Mouse (Mus musculus) cerebellum, adult 11 months (tissue): ENCODE data around the gene Fam168a.

Experiments
- DNase-seq: peaks from one replicate; pipeline ENCODE4 v3.0.0; 2022

Fam168a gene

DNA sequence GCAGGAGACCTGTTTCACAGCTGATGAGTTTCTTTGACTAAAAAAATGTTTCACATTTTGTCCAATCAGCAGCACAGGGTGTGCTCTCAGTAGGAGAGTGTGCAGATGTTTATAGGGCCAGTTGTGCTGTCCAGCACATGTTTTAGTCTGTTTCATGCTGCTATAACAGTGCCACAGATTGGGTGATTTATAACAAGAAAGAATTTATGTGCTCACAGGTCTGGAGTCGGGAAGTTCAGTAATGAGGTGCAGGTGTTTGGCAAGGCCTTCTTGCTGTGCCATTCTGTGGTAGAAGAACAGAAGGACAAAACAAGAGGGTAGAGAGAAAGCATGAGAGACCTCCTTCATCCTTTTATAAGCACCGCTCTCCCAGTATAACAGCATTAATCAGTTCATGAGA lies 78.2 kb downstream of the Fam168a start:
- no peak for DNase-seq

- DNase-seq, result no peak
Measured at GRCm38 (mm10) chr7:100785426-100785825, 79.0 kb downstream of the Fam168a start.

GRCm38 (mm10) chr7:100786078-100786477 lies 79.6 kb downstream of the Fam168a start:
- no peak for DNase-seq

- DNase-seq, result no peak
Measured at GRCm38 (mm10) chr7:100788291-100788690, 81.9 kb downstream of the Fam168a start.

DNA sequence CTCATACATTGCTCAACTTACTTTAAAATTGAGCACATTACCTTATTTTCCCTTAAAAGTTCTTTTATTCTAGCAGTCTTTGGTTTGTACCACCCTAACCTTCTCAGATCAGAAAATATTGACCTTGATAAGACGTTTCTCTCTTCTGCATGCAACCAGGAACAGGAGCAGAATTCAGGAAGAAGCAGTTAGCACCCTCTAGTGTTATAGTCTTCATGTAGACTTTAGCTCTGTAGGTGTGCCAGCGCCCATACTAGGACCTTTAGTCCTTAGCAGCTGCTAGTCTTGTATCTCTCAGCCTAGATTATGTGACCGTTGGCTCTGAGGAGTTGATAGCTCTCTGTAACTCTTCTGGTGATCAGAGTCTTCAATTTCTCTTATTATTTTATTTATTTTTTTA lies 92.4 kb downstream of the Fam168a start:
- no peak for DNase-seq

GRCm38 (mm10) chr7:100805391-100805790 lies 99.0 kb downstream of the Fam168a start:
- no peak for DNase-seq

DNA sequence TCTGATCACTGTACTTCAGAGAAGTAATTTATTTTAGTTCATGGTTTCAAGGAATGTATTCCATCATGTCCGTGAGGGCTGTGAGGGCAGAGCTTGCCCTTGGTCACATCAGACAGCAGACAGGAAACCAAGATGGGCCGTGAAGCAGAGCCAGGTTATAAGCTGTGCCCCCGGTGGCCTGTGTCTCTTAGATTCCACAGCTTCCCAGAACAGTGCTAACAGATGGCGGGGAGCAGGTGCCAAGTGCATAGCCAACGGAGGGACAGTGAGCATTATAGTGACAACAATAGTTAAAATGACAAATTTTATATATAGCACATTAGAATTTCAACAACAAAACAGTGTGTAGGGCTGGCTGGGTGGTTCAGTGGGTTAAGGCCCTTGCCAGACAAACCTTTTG lies 105.5 kb downstream of the Fam168a start:
- peak; percentile 75 for DNase-seq

GRCm38 (mm10) chr7:100812641-100813040 lies 106.2 kb downstream of the Fam168a start:
- DNase-seq, result no peak

- no peak for DNase-seq
Measured at GRCm38 (mm10) chr7:100815900-100816570, 109.6 kb downstream of the Fam168a start.

DNA sequence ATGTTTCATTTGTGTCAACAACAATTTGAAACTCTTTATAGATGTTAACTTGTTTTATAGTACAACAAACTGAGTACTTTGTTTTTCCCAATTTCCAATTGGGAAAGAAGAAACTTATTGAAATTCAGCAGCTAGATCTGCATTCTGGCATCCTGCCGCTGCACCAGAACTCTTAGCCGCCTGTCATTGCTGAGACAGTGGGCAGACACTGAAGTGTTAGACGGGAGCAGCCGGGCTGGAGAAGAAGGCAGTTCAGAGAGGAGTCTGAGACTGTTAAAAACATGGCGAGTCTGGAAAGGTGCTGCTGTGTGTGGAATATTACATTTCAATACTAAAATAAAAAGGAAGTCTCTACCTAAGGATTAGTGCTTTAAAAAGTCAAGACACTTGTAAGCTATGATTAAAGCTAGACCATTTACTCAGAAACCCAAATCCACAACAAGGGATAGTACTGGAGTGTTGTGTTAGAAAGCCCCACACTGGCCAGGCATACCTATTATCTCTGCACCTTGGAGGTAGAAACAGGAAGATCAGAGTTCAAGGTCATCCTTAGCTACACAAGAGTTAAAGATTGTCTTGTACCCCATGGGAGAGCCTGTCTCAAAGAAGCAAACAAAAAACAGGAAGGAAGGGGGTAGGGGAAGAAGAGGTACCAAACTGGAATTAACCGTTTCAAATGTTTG lies 110.5 kb downstream of the Fam168a start:
- DNase-seq, result no peak

- no peak for DNase-seq
Measured at GRCm38 (mm10) chr7:100817442-100817760, 111.0 kb downstream of the Fam168a start.

DNA sequence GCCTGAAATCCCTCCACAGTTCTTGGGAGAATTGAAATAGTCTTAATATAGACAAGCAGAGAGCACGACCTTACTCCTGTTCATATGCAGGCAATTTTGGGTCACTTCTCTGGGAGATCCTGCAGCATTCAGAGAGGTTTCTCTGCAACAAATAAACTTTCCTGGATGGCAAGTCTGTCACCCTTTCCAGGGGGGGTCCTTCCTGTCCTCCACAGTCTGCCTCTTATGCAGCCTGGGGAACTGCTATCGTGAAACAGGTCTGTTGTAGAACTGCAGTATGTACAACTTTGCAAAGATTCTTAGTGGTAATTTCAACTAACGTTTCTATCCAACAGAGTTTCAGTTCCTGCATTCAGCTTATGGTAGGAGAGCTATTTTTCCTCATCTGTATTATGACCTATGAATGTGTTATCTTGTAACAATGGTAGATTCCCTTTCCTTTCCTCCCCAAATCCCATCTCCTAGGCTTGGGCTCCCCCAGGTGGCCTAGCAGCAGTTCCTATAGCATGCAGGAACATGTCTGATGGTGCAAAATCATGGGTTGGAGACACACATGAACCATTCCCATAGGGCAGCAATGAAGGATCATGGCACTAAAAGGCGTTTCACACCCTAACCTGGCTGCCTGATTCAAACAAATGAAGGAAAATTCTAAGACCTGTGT lies 112.1 kb downstream of the Fam168a start:
- DNase-seq, result no peak

DNA sequence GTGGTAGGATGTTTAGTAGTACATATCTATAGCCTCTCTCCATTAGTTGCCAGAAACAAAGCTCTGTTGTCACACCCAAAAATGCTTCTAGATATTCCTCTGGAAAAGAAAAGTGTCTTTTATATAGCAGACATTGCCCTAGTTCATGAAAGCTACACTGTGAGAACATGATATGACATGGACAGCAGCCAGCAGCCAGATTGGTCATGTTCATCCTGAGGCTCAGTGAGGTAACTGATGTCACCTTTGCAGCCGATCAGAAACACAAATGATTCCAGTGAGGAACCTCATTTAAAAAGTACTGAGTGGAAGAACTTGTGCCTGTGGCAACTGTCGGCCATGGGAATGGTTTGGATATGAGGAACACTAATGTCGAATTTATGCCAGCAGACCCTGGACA lies 118.2 kb downstream of the Fam168a start:
- DNase-seq, result no peak

- no peak for DNase-seq
Measured at GRCm38 (mm10) chr7:100828549-100828948, 122.1 kb downstream of the Fam168a start.

- no peak for DNase-seq
Measured at GRCm38 (mm10) chr7:100833859-100834258, 127.4 kb downstream of the Fam168a start.

DNA sequence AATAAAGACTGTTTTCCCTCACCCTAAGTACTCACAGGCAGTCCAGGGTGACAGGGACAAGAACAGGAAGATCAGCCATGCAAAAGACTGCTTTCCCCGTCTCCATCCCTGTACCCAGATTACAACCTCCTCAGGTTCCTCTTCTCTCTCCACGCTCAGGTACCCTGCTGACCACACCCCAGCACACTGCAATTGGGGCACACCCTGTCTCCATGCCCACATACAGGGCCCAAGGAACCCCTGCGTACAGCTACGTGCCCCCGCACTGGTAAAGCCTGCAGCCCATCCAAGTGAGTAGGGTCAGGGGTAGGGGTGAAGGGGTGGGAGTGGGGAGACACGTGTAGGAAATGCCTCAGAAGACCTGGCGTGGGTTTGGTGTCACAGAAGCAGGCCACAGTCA lies 128.7 kb downstream of the Fam168a start:
- DNase-seq, result no peak

- no peak for DNase-seq
Measured at GRCm38 (mm10) chr7:100835711-100836110, 129.3 kb downstream of the Fam168a start.

- no peak for DNase-seq
Measured at GRCm38 (mm10) chr7:100836657-100837056, 130.2 kb downstream of the Fam168a start.

DNA sequence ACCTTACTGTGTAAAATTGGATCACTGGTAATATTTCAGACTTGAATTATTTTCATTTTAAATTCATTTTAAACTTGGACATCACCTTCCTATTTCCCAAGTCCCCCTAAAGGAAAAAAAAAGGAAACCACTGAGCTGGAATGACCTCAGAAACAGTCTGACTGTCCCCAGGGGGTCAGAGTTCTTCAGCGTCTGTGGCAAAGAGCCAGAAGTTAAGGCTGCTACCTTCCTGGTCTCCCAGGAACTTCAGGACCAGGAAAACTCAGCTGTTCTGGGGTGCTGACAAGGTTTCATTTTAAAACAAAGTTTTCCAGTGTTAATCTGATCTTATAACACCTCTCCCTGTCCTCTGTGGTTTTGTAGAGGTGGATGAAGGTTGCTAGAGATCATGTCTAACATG lies 131.3 kb downstream of the Fam168a start:
- no peak for DNase-seq

GRCm38 (mm10) chr7:100839632-100840402 lies 133.4 kb downstream of the Fam168a start:
- DNase-seq, result peak; percentile 42

DNA sequence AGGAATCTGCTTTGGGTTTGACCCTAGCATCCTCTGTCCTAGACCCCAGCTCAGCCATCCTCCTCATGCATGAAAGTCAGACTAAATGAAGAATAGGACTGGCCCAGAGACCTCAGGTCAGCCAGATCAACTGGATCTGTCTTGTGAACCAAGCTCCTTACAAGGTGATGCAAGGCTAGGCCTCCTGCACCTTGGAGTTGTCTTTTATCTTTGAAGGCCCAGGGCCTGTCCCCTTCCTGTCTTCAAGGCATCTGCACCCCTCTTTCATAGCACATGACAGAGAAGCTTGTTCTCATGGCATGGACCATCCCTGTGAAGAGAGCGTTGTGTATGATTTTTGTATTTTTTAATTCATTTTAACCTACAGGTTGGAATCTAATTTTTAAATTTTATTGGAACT lies 134.5 kb downstream of the Fam168a start:
- no peak for DNase-seq

DNA sequence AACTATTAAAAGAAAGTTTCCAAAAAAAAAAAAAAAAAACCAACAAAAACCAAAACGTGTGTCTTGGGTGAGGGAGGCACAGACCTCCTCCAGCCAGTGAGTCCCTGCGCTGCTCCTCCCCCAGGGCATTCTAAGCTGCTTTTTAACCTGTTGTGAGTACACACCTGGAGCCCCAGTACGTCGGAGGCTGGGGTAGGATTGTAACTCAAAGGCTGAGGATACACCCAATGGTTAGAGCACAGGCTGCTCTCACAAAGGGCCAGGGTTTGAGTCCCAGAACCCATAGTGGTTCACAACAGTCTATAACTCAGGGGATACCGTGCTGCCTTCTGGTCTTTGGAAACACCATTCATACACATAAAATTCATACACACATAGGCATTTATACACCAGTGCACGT lies 135.2 kb downstream of the Fam168a start:
- no peak for DNase-seq

GRCm38 (mm10) chr7:100842175-100842574 lies 135.7 kb downstream of the Fam168a start:
- DNase-seq, result no peak

DNA sequence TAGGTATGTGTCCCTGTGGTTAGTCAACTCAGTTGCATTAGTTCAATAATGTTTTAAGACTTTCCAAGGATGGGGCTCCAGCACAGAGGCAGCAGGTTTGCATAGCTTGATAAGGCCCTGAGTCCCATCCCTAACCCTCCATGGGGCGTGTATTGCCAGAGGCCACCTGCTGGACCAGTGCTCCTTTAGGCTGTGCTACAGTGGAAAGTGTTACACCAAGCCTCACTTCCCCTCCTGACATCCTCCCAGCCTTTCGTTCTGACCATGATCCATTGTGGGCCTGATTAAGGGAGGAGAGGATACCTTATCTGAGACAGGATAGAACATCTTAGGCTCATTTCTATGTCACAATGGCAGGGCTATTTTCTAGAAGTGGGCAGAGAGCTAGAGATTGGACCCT lies 137.4 kb downstream of the Fam168a start:
- no peak for DNase-seq
